Mouse (Mus musculus): Measurements from ENCODE around the gene Phtf2.
"Not testable (repeated sequence)": the region's sequence is repeated elsewhere in the genome, so short reads cannot be mapped to it uniquely, and the experiment has no call there.

The Phtf2 gene

GRCm38 (mm10) chr5:20864216-20864969 lies 17.5 kb downstream of the Phtf2 start:
- peak; percentile 11 to 28 for DNase-seq (ENCODE audit: low spot score in 2 of 2)

- no peak for DNase-seq (ENCODE audit: low spot score in 2 of 2)
Observed at GRCm38 (mm10) chr5:20861901-20862300, 20.0 kb downstream of the Phtf2 start.

- no peak for DNase-seq (ENCODE audit: low spot score in 2 of 2)
Observed at GRCm38 (mm10) chr5:20860565-20860964, 21.4 kb downstream of the Phtf2 start.

GRCm38 (mm10) chr5:20858404-20858803 lies 23.5 kb downstream of the Phtf2 start:
- DNase-seq (ENCODE audit: low spot score in 2 of 2): no peak

GRCm38 (mm10) chr5:20855066-20855465 lies 26.9 kb downstream of the Phtf2 start:
- DNase-seq (ENCODE audit: low spot score in 2 of 2): no peak

- no peak for DNase-seq (ENCODE audit: low spot score in 2 of 2)
Observed at GRCm38 (mm10) chr5:20847010-20847409, 34.9 kb downstream of the Phtf2 start.

- no peak for DNase-seq (ENCODE audit: low spot score in 2 of 2)
Observed at GRCm38 (mm10) chr5:20843816-20844215, 38.1 kb downstream of the Phtf2 start.

GRCm38 (mm10) chr5:20843405-20843804 lies 38.5 kb downstream of the Phtf2 start:
- no peak for DNase-seq (ENCODE audit: low spot score in 2 of 2)

GRCm38 (mm10) chr5:20837082-20837481 lies 44.8 kb downstream of the Phtf2 start:
- no peak for DNase-seq (ENCODE audit: low spot score in 2 of 2)

GRCm38 (mm10) chr5:20834399-20834798 lies 47.5 kb downstream of the Phtf2 start:
- DNase-seq (ENCODE audit: low spot score in 2 of 2): no peak

GRCm38 (mm10) chr5:20831433-20831832 lies 50.5 kb downstream of the Phtf2 start:
- no peak for DNase-seq (ENCODE audit: low spot score in 2 of 2)

GRCm38 (mm10) chr5:20830717-20831116 lies 51.2 kb downstream of the Phtf2 start:
- DNase-seq (ENCODE audit: low spot score in 2 of 2): no peak

GRCm38 (mm10) chr5:20821647-20822046 lies 60.3 kb downstream of the Phtf2 start:
- no peak for DNase-seq (ENCODE audit: low spot score in 2 of 2)

- no peak for DNase-seq (ENCODE audit: low spot score in 2 of 2)
Observed at GRCm38 (mm10) chr5:20821122-20821521, 60.8 kb downstream of the Phtf2 start.

GRCm38 (mm10) chr5:20815094-20815493 lies 66.8 kb downstream of the Phtf2 start:
- no peak for DNase-seq (ENCODE audit: low spot score in 2 of 2)

- no peak for DNase-seq (ENCODE audit: low spot score in 2 of 2)
Observed at GRCm38 (mm10) chr5:20810449-20810848, 71.5 kb downstream of the Phtf2 start.

GRCm38 (mm10) chr5:20795932-20796331 lies 86.0 kb downstream of the Phtf2 start:
- DNase-seq (ENCODE audit: low spot score in 2 of 2): no peak

- DNase-seq (ENCODE audit: low spot score in 2 of 2): peak; percentile 1 to 30
Observed at GRCm38 (mm10) chr5:20791793-20792554, 90.0 kb downstream of the Phtf2 start.

GRCm38 (mm10) chr5:20786471-20786870 lies 95.5 kb downstream of the Phtf2 start:
- not testable (repeated sequence) for DNase-seq (ENCODE audit: low spot score in 2 of 2)

- DNase-seq (ENCODE audit: low spot score in 2 of 2): no peak
Observed at GRCm38 (mm10) chr5:20781116-20781515, 100.8 kb downstream of the Phtf2 start.

- DNase-seq (ENCODE audit: low spot score in 2 of 2): no peak
Observed at GRCm38 (mm10) chr5:20779191-20779590, 102.7 kb downstream of the Phtf2 start.

GRCm38 (mm10) chr5:20778274-20778984 lies 103.5 kb downstream of the Phtf2 start:
- no peak for DNase-seq (ENCODE audit: low spot score in 2 of 2)
